Mouse (Mus musculus): Measurements from ENCODE around the gene Adora1. TPM values are rescaled to one million over a fixed set of nuclear protein-coding genes. Genes with fewer than 3 reads are reported as not detected.

Adora1 gene
- polyA plus RNA-seq (2014; fragmentation: Illumina TruSeq; extraction: RNeasy Lipid Tissue Mini Kit (QIAGEN cat#74804); ENCODE audit: low replicate concordance) = 0.52 TPM

GRCm38 (mm10) chr1:134235391-134235921, at the start of gene Adora1:
Adora1 (minus strand) TSS chr1:134235431.

GRCm38 (mm10) chr1:134193126-134193525, 42.1 kb downstream of the Adora1 start, which contains the start of gene Mybph:
Mybph (plus strand) TSS chr1:134193448.

DNA sequence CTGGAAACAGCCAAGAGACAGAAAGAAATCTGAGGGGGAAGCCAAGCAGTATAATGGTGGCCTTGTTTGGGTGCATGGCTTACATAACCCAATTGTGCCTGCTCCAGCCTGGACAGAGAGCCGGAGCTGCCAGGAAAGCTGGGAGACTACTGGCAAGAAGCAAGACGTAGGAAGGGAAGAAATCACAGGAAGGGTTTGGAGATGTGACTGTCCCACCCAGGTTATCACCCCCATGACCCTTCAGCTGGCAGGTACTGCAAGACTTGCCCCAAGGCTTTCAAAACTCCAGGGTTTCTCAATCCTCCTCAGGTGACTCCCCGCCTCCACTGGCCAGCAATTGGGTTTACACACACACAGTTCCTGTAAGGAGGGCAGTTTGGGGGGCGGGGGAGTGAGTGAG, 53.2 kb downstream of the Adora1 start, which contains the start of gene Chil1:
TSS of gene Chil1 (plus strand) at position 152 of the 400 bp plus-strand sequence.

Other genes with a start within 250 kb of the Adora1 start
- gene Fmod, start 198.2 kb downstream of the Adora1 start, polyA plus RNA-seq (2014; fragmentation: Illumina TruSeq; extraction: RNeasy Lipid Tissue Mini Kit (QIAGEN cat#74804); ENCODE audit: low replicate concordance) = not detected
- gene Btg2, start 156.3 kb downstream of the Adora1 start, polyA plus RNA-seq (2014; fragmentation: Illumina TruSeq; extraction: RNeasy Lipid Tissue Mini Kit (QIAGEN cat#74804); ENCODE audit: low replicate concordance) = 28.3 TPM
- gene Chit1, start 124.2 kb downstream of the Adora1 start, polyA plus RNA-seq (2014; fragmentation: Illumina TruSeq; extraction: RNeasy Lipid Tissue Mini Kit (QIAGEN cat#74804); ENCODE audit: low replicate concordance) = not detected
- gene Chil1, start 53.3 kb downstream of the Adora1 start, polyA plus RNA-seq (2014; fragmentation: Illumina TruSeq; extraction: RNeasy Lipid Tissue Mini Kit (QIAGEN cat#74804); ENCODE audit: low replicate concordance) = not detected
- not detected for gene Mybph, start 42.0 kb downstream of the Adora1 start, polyA plus RNA-seq (2014; fragmentation: Illumina TruSeq; extraction: RNeasy Lipid Tissue Mini Kit (QIAGEN cat#74804); ENCODE audit: low replicate concordance)
- not detected for gene Myog, start 54.6 kb upstream of the Adora1 start, polyA plus RNA-seq (2014; fragmentation: Illumina TruSeq; extraction: RNeasy Lipid Tissue Mini Kit (QIAGEN cat#74804); ENCODE audit: low replicate concordance)
- gene Ppfia4, start 97.5 kb upstream of the Adora1 start, polyA plus RNA-seq (2014; fragmentation: Illumina TruSeq; extraction: RNeasy Lipid Tissue Mini Kit (QIAGEN cat#74804); ENCODE audit: low replicate concordance) = 0.82 TPM
- 186 TPM for gene Tmem183a, start 126.5 kb upstream of the Adora1 start, polyA plus RNA-seq (2014; fragmentation: Illumina TruSeq; extraction: RNeasy Lipid Tissue Mini Kit (QIAGEN cat#74804); ENCODE audit: low replicate concordance)
- gene 4933406M09Rik, start 150.5 kb upstream of the Adora1 start, polyA plus RNA-seq (2014; fragmentation: Illumina TruSeq; extraction: RNeasy Lipid Tissue Mini Kit (QIAGEN cat#74804); ENCODE audit: low replicate concordance) = not detected
- gene Cyb5r1, start 170.1 kb upstream of the Adora1 start, polyA plus RNA-seq (2014; fragmentation: Illumina TruSeq; extraction: RNeasy Lipid Tissue Mini Kit (QIAGEN cat#74804); ENCODE audit: low replicate concordance) = 6.0 TPM
- gene Adipor1, start 179.9 kb upstream of the Adora1 start, polyA plus RNA-seq (2014; fragmentation: Illumina TruSeq; extraction: RNeasy Lipid Tissue Mini Kit (QIAGEN cat#74804); ENCODE audit: low replicate concordance) = 51.6 TPM
- 15.7 TPM for gene Klhl12, start 220.1 kb upstream of the Adora1 start, polyA plus RNA-seq (2014; fragmentation: Illumina TruSeq; extraction: RNeasy Lipid Tissue Mini Kit (QIAGEN cat#74804); ENCODE audit: low replicate concordance)

Measured in small intestine, adult 10 weeks (tissue).